24 mouse cellular contexts compared by ENCODE assay signal in the genomic region with DNA sequence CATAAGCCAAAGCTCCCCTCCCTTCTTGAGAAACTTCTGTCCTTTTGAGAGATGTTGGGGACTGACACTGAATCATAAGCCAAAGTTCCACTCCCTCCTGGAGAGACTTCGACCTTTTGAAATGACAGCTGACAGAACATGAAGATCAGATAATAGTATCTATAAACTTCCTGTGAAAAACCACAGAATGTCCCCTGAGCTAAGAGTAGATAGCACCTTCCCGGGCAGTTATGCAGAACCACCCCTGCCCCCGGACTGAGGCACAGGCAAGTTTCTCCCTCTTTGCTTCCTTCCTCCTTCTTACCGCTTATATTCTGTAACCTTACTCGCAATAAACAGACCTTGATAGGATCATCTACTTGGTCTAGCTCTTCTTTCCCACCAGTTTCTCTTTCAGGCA.
DNase-seq lines count a peak whose midpoint lies in the region; ATAC-seq and TF ChIP-seq lines count a peak whose summit lies in the region.
"Had no signal": no experiment of that assay in that cellular context is flagged by ENCODE, and none has a peak within 500 bp of the region (broad histone marks: within the 10 kb centered on the region; RNA-seq: fewer than 3 reads in every experiment).

No protein-coding gene starts in this region.

- no peak overlapping the region for H3K4me2 ChIP-seq in intestine, postnatal 0 days (replicated peaks; ENCODE audit: low read depth)
- H3K4me2 ChIP-seq in intestine, embryonic 15.5 days (replicated peaks) = no peak overlapping the region
- H3K4me2 ChIP-seq in CH12.LX (ENCODE audit: insufficient read depth, low read depth, poor library complexity, severe bottlenecking) = peak overlapping the region; percentile 67; the same call in 1 of the 2 replicates
- H3K4me2 ChIP-seq: embryonic facial prominence, embryonic 13.5 days; heart, embryonic 15.5 days; limb, embryonic 13.5 days; liver, embryonic 11.5 days; midbrain, embryonic 11.5 days; neural tube, embryonic 12.5 days had no signal

- H3K9ac ChIP-seq in intestine, postnatal 0 days (ENCODE audit: low read depth, low read length) = no peak overlapping the region
- no peak overlapping the region for H3K9ac ChIP-seq in intestine, embryonic 15.5 days
- no peak overlapping the region for H3K9ac ChIP-seq in CH12.LX (ENCODE audit: insufficient read depth, low read depth)
- H3K9ac ChIP-seq: embryonic facial prominence, embryonic 13.5 days; heart, embryonic 15.5 days; limb, embryonic 13.5 days; neural tube, embryonic 12.5 days had no signal

- no peaks in the 10 kb centered on the region for H3K79me2 ChIP-seq in CH12.LX (replicated peaks; ENCODE audit: control insufficient read depth, extremely low read depth, insufficient read depth, poor library complexity, severe bottlenecking)

- 73% methylated on average over 5 of the region's 5 CpGs for WGBS in intestine, postnatal 0 days
- WGBS in intestine, embryonic 15.5 days = 82% methylated on average over 5 of the region's 5 CpGs

- H3K27me3 ChIP-seq in intestine, postnatal 0 days (replicated peaks; ENCODE audit: control insufficient read depth, insufficient read depth, low read length) = no peaks in the 10 kb centered on the region
- H3K27me3 ChIP-seq in intestine, embryonic 15.5 days (replicated peaks) = no peaks in the 10 kb centered on the region
- no peaks in the 10 kb centered on the region for H3K27me3 ChIP-seq in CH12.LX (replicated peaks)
- H3K27me3 ChIP-seq: embryonic facial prominence, embryonic 13.5 days; heart, embryonic 15.5 days; limb, embryonic 13.5 days; neural tube, embryonic 12.5 days had no signal

- 0 out of 2 replicates have a peak, but pooled peaks have one; percentile 22 for TF ChIP-seq EP300 in CH12.LX (IDR thresholded peaks at IDR 0.05; ENCODE audit: low read length)

- 0 out of 2 replicates have a peak, but pooled peaks have one; percentile 31 for ATAC-seq in intestine, postnatal 0 days
- ATAC-seq in intestine, embryonic 15.5 days = no peak
- peak; percentile 49 for ATAC-seq in megakaryocyte, adult 5-6 weeks (ENCODE audit: poor library complexity, severe bottlenecking)
- ATAC-seq: forebrain, embryonic 16.5 days; hindbrain, embryonic 16.5 days; midbrain, embryonic 16.5 days had no signal

- DNase-seq in 416B (ENCODE audit: low read depth) (peak; percentile 85), CH12.LX (ENCODE audit: extremely low read depth) (peak; percentile 43)
- no peak for DNase-seq in ovary, postnatal 14 days (ENCODE audit: low spot score)
- DNase-seq in gastrocnemius, postnatal 25 days = no peak
- DNase-seq: adrenal gland, postnatal 25 days; cerebellum, adult 18-20 months; cerebellum, postnatal 10 days; gastrocnemius, adult 2 months; kidney, adult 9 months; kidney, postnatal 10 days; thymus, postnatal 4 days had no signal

- dilution Hi-C loops in CH12.LX (cut with MboI; ENCODE audit: extremely low pct_ligation_motif_present, extremely low pct_unique_long_range_greater_than_20kb, low sequenced_read_pairs) = no loop called here

- H3K27ac ChIP-seq in intestine, postnatal 0 days (ENCODE audit: low read depth, low read length) = no peak overlapping the region
- no peak overlapping the region for H3K27ac ChIP-seq in intestine, embryonic 15.5 days
- no peak overlapping the region for H3K27ac ChIP-seq in CH12.LX (ENCODE audit: insufficient read depth, low read depth)
- H3K27ac ChIP-seq: embryonic facial prominence, embryonic 13.5 days; gastrocnemius, adult 2 months; heart, embryonic 10.5 days; heart, embryonic 15.5 days; limb, embryonic 13.5 days; neural tube, embryonic 12.5 days had no signal

- no peaks in the 10 kb centered on the region for H3K36me3 ChIP-seq in intestine, postnatal 0 days (ENCODE audit: control insufficient read depth, insufficient read depth)
- H3K36me3 ChIP-seq in intestine, embryonic 15.5 days = no peaks in the 10 kb centered on the region
- no peaks in the 10 kb centered on the region for H3K36me3 ChIP-seq in CH12.LX (replicated peaks in 1 of 2; ENCODE audit: control insufficient read depth in 1 of 2, insufficient read depth in 1 of 2, low read length in 1 of 2)
- H3K36me3 ChIP-seq: embryonic facial prominence, embryonic 13.5 days; heart, embryonic 10.5 days; heart, embryonic 15.5 days; limb, embryonic 13.5 days; neural tube, embryonic 12.5 days had no signal

- no peak for TF ChIP-seq CTCF in intestine, postnatal 0 days (IDR thresholded peaks at IDR 0.05; ENCODE audit: low read depth)
- TF ChIP-seq CTCF in CH12.LX (conservative IDR thresholded peaks at IDR 0.05 in 1 of 2, IDR thresholded peaks at IDR 0.05 in 1 of 2; ENCODE audit: low read depth in 2 of 2, low read length in 2 of 2) = no peak

- in situ Hi-C loops in CH12.LX (cut with MboI; ENCODE audit: low pct_ligation_motif_present, low pct_unique_long_range_greater_than_20kb, low sequenced_read_pairs) = no loop called here

- TF ChIP-seq POLR2A in CH12.LX (IDR thresholded peaks at IDR 0.05; ENCODE audit: low read depth, low read length) = no peak

- no peak for TF ChIP-seq RAD21 in CH12.LX (IDR thresholded peaks at IDR 0.05; ENCODE audit: low read depth, low read length)

- H3K9me3 ChIP-seq in intestine, postnatal 0 days (ENCODE audit: control insufficient read depth) = no peaks in the 10 kb centered on the region
- no peaks in the 10 kb centered on the region for H3K9me3 ChIP-seq in intestine, embryonic 15.5 days
- no peaks in the 10 kb centered on the region for H3K9me3 ChIP-seq in CH12.LX (replicated peaks; ENCODE audit: low read length)
- H3K9me3 ChIP-seq: embryonic facial prominence, embryonic 13.5 days; heart, embryonic 10.5 days; heart, embryonic 15.5 days; limb, embryonic 13.5 days; neural tube, embryonic 12.5 days had no signal

- H3K4me3 ChIP-seq in intestine, postnatal 0 days (ENCODE audit: low read depth, low read length) = no peak overlapping the region
- H3K4me3 ChIP-seq in intestine, embryonic 15.5 days (replicated peaks) = no peak overlapping the region
- no peak overlapping the region for H3K4me3 ChIP-seq in CH12.LX (replicated peaks in 1 of 3; ENCODE audit: low read depth in 2 of 3, low read length in 2 of 3, poor library complexity in 1 of 3)
- H3K4me3 ChIP-seq: embryonic facial prominence, embryonic 13.5 days; gastrocnemius, adult 2 months; heart, embryonic 10.5 days; heart, embryonic 15.5 days; limb, embryonic 13.5 days; neural tube, embryonic 12.5 days had no signal

- no peaks in the 10 kb centered on the region for H3K4me1 ChIP-seq in intestine, postnatal 0 days (replicated peaks; ENCODE audit: control insufficient read depth, insufficient read depth, low read length)
- no peaks in the 10 kb centered on the region for H3K4me1 ChIP-seq in intestine, embryonic 15.5 days (replicated peaks)
- peaks cover 0 to 9% of the 10 kb centered on the region in 2 experiments; a peak in 1 of 4 replicates for H3K4me1 ChIP-seq in CH12.LX (ENCODE audit: control insufficient read depth in 1 of 2, insufficient read depth in 2 of 2)
- H3K4me1 ChIP-seq: embryonic facial prominence, embryonic 13.5 days; heart, embryonic 10.5 days; heart, embryonic 15.5 days; limb, embryonic 13.5 days; neural tube, embryonic 12.5 days had no signal

TF ChIP-seq in CH12.LX, 34 proteins besides CTCF, POLR2A, EP300 and RAD21:
- TF ChIP-seq ZKSCAN1 (IDR thresholded peaks at IDR 0.05; ENCODE audit: borderline replicate concordance, low read depth, low read length) (no peak), E2F4 (IDR thresholded peaks at IDR 0.05; ENCODE audit: insufficient replicate concordance, low read depth, low read length) (no peak), CHD1 (IDR thresholded peaks at IDR 0.05; ENCODE audit: low read depth, low read length) (no peak), ELF1 (IDR thresholded peaks at IDR 0.05; ENCODE audit: low read depth, low read length) (no peak), UBTF (IDR thresholded peaks at IDR 0.05; ENCODE audit: low read depth, low read length) (no peak), SIN3A (IDR thresholded peaks at IDR 0.05; ENCODE audit: low read length) (no peak), MEF2A (IDR thresholded peaks at IDR 0.05; ENCODE audit: borderline replicate concordance, low read depth, low read length) (no peak), NELFE (IDR thresholded peaks at IDR 0.05; ENCODE audit: low read depth, low read length) (no peak)

Comparison
In these comparisons a context has a peak if more than half of its experiments do, and no peak if none do; other contexts are left out.
1. DNase-seq: peak in 416B (single experiment) and CH12.LX (single experiment); none in ovary, postnatal 14 days (single experiment) and gastrocnemius, postnatal 25 days (single experiment).